Mouse (Mus musculus) embryonic fibroblast, embryonic 13.5 days (primary cell): Measurements from ENCODE around the gene Sbsn. TPM values are rescaled to one million over a fixed set of nuclear protein-coding genes. Genes with fewer than 3 reads are reported as not detected.

Experiments
- H3K27ac ChIP-seq: 2 replicates; pipeline ENCODE4 v1.5.1; 2012; ENCODE audit warnings: low read length, control low read depth, inconsistent platforms; ENCODE audit not compliant: insufficient read depth
- H3K4me1 ChIP-seq: 2 replicates; pipeline ENCODE4 v1.6.1; 2011; ENCODE audit warnings: low read length; ENCODE audit not compliant: control insufficient read depth, insufficient read depth
- H3K4me3 ChIP-seq: 2 replicates; pipeline ENCODE4 v1.5.1; 2011; ENCODE audit warnings: mild to moderate bottlenecking, control low read depth, low read length; ENCODE audit not compliant: insufficient read depth
- CTCF ChIP-seq: IDR thresholded peaks from 2 replicates; pipeline ENCODE4 v1.5.1; 2011; ENCODE audit warnings: mild to moderate bottlenecking, control low read depth, low read length, moderate library complexity, borderline replicate concordance; ENCODE audit not compliant: insufficient read depth
- POLR2A ChIP-seq: IDR thresholded peaks from 2 replicates; pipeline ENCODE4 v1.6.1; 2011; ENCODE audit warnings: low read depth, mild to moderate bottlenecking, control low read depth, low read length, moderate library complexity
- polyA plus RNA-seq: library from polyadenylated mRNA; stranded (reverse); fragments of >200 nt; gene quantifications from 2 replicates; pipeline ENCODE4 v1.2.4, GENCODE M21; 2011; ENCODE audit warnings: low read depth; ENCODE audit not compliant: missing spikeins, insufficient read length

Gene Sbsn
- polyA plus RNA-seq, 1 experiment: 4.4 TPM

DNA sequence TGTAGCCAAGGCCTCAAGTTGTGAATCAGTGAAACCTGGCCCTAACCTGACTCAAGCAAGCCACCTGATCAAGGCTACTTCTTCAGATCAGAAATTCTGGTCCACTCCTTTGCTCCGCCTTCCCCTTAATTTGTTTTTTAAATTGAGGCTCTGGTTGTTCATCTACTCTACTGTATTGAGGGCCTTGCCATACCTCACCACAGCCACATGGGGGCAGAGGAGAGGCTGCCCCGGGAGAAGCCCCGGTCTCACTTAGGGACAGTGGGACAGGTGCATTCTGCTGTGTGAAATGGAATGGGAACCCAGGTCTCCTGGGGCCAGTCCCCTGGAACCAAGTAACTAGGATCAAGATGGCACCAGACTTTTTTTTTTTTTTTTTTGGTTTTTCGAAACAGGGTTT lies 30.5 kb downstream of the Sbsn start:
- Histone ChIP-seq H3K4me1 (no peaks in the 10 kb centered on the region), H3K4me3 (no peak overlapping the region), H3K27ac (no peak overlapping the region)
- TF ChIP-seq CTCF (no peak), POLR2A (no peak)

DNA sequence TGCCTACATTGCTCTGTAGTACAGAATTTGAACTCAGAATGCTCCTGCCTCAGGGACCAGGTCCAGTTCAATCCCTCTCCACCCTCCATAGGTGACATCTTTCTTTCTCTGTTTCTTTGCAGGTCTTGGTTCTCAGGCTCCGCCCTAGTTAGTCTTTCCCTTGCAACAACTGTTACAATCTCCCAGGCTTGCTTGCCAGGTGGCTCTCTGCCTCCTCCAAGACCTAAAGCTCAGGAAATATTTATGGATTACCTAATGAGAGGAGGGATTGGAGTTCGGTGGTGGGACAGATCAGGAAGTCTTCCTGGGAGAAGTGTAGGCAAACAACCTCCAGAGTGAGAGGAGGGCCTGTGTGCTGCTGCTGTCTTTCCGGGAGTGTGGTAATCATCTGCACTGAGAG lies 31.4 kb downstream of the Sbsn start:
- TF ChIP-seq POLR2A: no peak
- TF ChIP-seq CTCF: no peak
- Histone ChIP-seq H3K4me1 (no peaks in the 10 kb centered on the region), H3K4me3 (no peak overlapping the region), H3K27ac (no peak overlapping the region)

DNA sequence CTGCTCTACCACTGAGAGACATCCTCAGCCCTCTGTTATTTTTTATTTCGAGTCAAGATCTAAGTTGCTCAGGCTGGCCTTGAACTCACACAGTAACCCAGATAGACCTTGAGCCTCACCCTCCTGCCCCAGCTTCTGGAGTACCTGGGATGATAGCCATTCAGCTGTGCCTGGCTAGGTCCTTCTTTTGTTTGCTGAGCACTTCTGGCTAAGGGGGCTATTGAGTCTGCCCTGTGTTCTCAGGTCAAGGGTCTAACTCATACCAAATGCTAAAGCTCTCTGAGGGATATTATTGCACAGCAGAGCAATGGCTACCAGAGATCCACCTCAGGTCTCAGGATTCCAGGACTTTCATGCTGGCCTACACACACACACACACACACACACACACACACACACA lies 33.9 kb downstream of the Sbsn start:
- Histone ChIP-seq H3K4me3 (no peak overlapping the region), H3K4me1 (no peaks in the 10 kb centered on the region), H3K27ac (no peak overlapping the region)
- TF ChIP-seq POLR2A (no peak), CTCF (no peak)

DNA sequence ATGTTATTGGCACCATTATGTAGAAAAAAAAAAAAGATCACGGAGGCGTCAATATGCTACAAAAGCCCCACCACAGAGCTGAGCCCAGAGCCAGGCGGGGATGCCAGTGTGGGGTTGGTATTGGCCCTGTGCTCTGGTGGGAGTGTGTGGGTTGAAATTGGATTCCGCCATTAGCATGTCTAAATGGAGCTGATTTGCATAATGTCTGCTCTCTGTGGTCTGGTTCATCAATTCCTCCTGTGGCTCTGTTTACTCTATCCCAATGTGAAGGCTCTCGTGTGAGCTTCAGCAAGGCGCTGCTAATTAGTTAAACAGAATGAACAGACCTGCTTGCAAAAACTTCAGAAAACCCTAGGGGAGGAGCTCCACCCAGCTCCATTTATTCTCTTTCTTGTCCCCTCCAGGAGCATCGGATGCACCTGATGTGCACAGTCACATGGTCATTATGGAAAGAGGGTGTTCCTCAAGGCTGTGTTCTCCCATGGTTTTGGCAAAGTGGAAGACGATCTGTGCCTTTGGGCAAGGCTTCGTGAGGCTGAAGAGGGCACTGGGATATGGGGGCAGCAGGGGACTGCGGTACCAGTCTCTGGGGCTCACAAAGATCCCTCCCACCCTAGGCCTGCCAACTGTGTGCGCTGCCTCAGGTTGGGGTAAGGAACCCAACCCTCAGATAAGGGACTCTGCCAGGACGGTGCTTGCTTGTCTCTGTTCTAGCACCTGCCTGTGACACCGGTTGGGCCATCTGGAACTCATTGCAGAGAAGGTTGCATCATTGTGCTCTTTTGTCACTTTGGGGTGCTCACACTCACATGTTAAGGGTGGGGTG lies 34.7 kb downstream of the Sbsn start:
- Histone ChIP-seq H3K4me3 (no peak overlapping the region), H3K4me1 (no peaks in the 10 kb centered on the region)

GRCm38 (mm10) chr7:30787377-30788022 lies 36.2 kb downstream of the Sbsn start, which contains the start of gene Krtdap:
TSS of gene Krtdap (plus strand) at chr7:30787896.
- Histone ChIP-seq H3K4me1 (no peaks in the 10 kb centered on the region), H3K4me3 (no peak within 1 kb of the TSS), H3K27ac (no peak within 1 kb of the TSS)
- no peak for TF ChIP-seq CTCF
- no peak for TF ChIP-seq POLR2A

More for the DNA sequence above, 34.7 kb downstream of the Sbsn start:
- H3K27ac ChIP-seq: no peak overlapping the region
- TF ChIP-seq CTCF: no peak
- no peak for TF ChIP-seq POLR2A

DNA sequence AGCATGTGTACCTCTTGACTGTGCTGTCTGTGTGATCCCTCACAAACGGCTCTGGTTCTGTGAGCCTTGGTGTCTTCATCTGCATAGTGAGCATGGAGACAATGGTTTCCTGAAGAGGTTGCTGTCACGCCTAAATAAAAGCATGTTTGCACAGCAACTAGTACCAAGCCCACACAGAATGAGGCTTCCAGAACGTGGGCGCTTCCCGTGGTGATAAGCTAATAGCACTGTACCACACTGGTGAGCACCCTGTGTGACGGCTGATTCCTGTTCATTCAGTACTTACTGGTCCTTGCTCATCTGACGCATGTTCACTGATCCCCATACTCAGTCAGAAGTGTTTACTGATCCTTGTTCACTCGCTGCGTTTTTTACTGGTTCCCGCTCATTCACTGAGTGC lies 38.9 kb downstream of the Sbsn start:
- TF ChIP-seq CTCF (no peak), POLR2A (no peak)
- H3K4me3 ChIP-seq: no peak overlapping the region
- H3K4me1 ChIP-seq: no peaks in the 10 kb centered on the region
- H3K27ac ChIP-seq: no peak overlapping the region

- H3K27ac ChIP-seq: no peak overlapping the region
- TF ChIP-seq POLR2A (no peak), CTCF (no peak)
- no peak overlapping the region for H3K4me3 ChIP-seq
- H3K4me1 ChIP-seq: no peaks in the 10 kb centered on the region
Measured at GRCm38 (mm10) chr7:30791921-30792320, 40.6 kb downstream of the Sbsn start.

DNA sequence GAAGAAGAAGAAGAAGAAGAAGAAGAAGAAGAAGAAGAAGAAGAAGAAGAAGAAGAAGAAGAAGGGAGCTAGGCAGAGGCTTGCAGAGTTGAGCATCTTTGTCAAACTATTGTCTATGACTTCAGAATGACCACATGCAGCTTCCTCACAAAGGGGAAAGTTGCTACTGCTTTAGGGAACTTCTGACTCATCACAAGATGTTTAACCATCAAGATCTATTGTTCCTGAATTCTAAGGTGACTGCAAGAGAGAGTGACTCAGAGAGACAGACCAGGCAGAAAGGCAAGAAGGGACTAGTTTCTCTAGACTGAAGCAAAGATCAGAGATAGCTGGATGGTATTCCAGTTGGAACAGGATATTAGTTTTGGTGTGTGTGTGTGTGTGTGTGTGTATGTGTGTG lies 43.6 kb downstream of the Sbsn start:
- Histone ChIP-seq H3K27ac (no peak overlapping the region), H3K4me1 (no peaks in the 10 kb centered on the region), H3K4me3 (no peak overlapping the region)
- no peak for TF ChIP-seq CTCF
- TF ChIP-seq POLR2A: no peak

- no peak overlapping the region for H3K4me3 ChIP-seq
- no peaks in the 10 kb centered on the region for H3K4me1 ChIP-seq
- TF ChIP-seq CTCF: no peak
- no peak for TF ChIP-seq POLR2A
- H3K27ac ChIP-seq: no peak overlapping the region
Measured at GRCm38 (mm10) chr7:30796790-30797189, 45.5 kb downstream of the Sbsn start.

DNA sequence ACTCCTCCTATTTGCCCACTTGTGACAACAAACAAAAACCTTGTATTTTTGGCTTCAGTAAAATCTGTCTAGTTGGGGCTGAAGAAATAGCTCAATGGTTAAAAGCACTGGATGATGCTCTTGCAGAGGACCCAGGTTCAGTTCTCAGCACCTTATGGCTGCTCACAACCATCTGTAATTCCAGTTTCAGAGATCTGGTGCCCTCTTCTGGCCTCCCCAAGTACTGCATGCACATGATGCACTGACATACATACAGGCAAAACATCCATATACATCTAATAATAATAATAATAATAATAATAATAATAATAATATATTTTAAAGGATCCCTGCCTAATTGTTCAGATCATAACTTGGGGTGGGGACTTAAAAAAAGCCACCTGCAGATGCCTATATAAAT lies 49.4 kb downstream of the Sbsn start:
- no peak overlapping the region for H3K4me3 ChIP-seq
- H3K27ac ChIP-seq: no peak overlapping the region
- H3K4me1 ChIP-seq: no peaks in the 10 kb centered on the region
- TF ChIP-seq POLR2A (no peak), CTCF (no peak)
